20 mouse cellular contexts compared by ENCODE assay signal in the genomic region with DNA sequence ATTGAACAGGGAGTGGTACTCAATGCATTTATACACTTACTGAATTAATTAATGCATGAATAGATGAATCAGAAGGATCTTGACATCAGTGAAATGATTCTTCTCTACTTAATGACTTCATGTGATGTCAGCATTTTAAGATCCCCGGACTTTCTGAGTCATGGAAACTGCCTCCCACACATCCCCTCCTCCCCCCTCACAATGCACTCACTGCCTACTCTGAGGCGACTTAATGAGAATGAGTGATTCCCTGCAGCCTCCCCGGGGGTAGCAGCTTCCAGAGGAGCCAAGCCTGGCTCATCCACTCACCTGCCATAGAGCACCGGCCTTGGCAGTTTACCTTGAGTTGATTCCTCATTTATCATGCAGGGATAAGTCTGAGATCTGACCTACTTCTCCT. TPM values are rescaled to one million over a fixed set of nuclear protein-coding genes. Genes with fewer than 3 reads are reported as not detected.
A peak's percentile ranks its signal among the peaks of the same experiment; 100 is the strongest.
DNase-seq lines count a peak whose midpoint lies in the region; ATAC-seq and TF ChIP-seq lines count a peak whose summit lies in the region.
"Had no signal": no experiment of that assay in that cellular context is flagged by ENCODE, and none has a peak within 500 bp of the region (broad histone marks: within the 10 kb centered on the region; RNA-seq: fewer than 3 reads in every experiment).

No protein-coding gene starts in this region.

- 29% methylated on average over 4 of the region's 4 CpGs for WGBS in hindbrain, postnatal 0 days
- whole genome bisulfite sequencing in hindbrain, embryonic 14.5 days = 28% methylated on average over 4 of the region's 4 CpGs
- WGBS in small intestine, adult 2 months = 50% methylated on average over 4 of the region's 4 CpGs

- no peaks in the 10 kb centered on the region for H3K36me3 ChIP-seq in hindbrain, postnatal 0 days (ENCODE audit: insufficient read depth, low read length)
- H3K36me3 ChIP-seq in hindbrain, embryonic 14.5 days (replicated peaks; ENCODE audit: control insufficient read depth, insufficient read depth) = no peaks in the 10 kb centered on the region
- H3K36me3 ChIP-seq in small intestine, adult 2 months (ENCODE audit: control insufficient read depth, insufficient read depth, low read length) = no peaks in the 10 kb centered on the region
- H3K36me3 ChIP-seq: heart, embryonic 15.5 days; midbrain, embryonic 10.5 days had no signal

- H3K4me3 ChIP-seq in hindbrain, postnatal 0 days (ENCODE audit: low read length) = no peak overlapping the region
- H3K4me3 ChIP-seq in hindbrain, embryonic 14.5 days (replicated peaks; ENCODE audit: low read length) = no peak overlapping the region
- H3K4me3 ChIP-seq in small intestine, adult 2 months (ENCODE audit: low read depth, low read length) = no peak overlapping the region
- H3K4me3 ChIP-seq: gastrocnemius, adult 2 months; heart, embryonic 15.5 days; midbrain, embryonic 10.5 days had no signal

- H3K4me2 ChIP-seq in hindbrain, postnatal 0 days (ENCODE audit: low read depth, low read length) = no peak overlapping the region
- no peak overlapping the region for H3K4me2 ChIP-seq in hindbrain, embryonic 14.5 days (replicated peaks)
- H3K4me2 ChIP-seq: heart, embryonic 15.5 days had no signal

- H3K27me3 ChIP-seq in hindbrain, postnatal 0 days (ENCODE audit: insufficient read depth, low read length) = no peaks in the 10 kb centered on the region
- no peaks in the 10 kb centered on the region for H3K27me3 ChIP-seq in hindbrain, embryonic 14.5 days (ENCODE audit: control insufficient read depth, insufficient read depth, low read length)
- H3K27me3 ChIP-seq in small intestine, adult 2 months (ENCODE audit: control insufficient read depth, insufficient read depth, low read length) = no peaks in the 10 kb centered on the region
- H3K27me3 ChIP-seq: CH12.LX; heart, embryonic 15.5 days had no signal

- 0 out of 2 replicates have a peak, but pooled peaks have one; percentile 10 for ATAC-seq in hindbrain, postnatal 0 days
- no peak for ATAC-seq in hindbrain, embryonic 14.5 days (ENCODE audit: low FRiP score)
- ATAC-seq: activated CD4-positive, CD25-positive, alpha-beta regulatory T cell, adult 4 months; forebrain, embryonic 16.5 days; hindbrain, embryonic 16.5 days had no signal

- no peaks in the 10 kb centered on the region for H3K4me1 ChIP-seq in hindbrain, postnatal 0 days (ENCODE audit: insufficient read depth, low read length)
- H3K4me1 ChIP-seq in hindbrain, embryonic 14.5 days (replicated peaks; ENCODE audit: control insufficient read depth, insufficient read depth, low read length) = no peaks in the 10 kb centered on the region
- H3K4me1 ChIP-seq in small intestine, adult 2 months (ENCODE audit: control insufficient read depth, insufficient read depth, insufficient read length, low read length) = peaks cover 13% of the 10 kb centered on the region

- no peak for TF ChIP-seq POLR2A in small intestine, adult 2 months (IDR thresholded peaks at IDR 0.05; ENCODE audit: low read depth, low read length)

- no peak for TF ChIP-seq CTCF in hindbrain, postnatal 0 days (IDR thresholded peaks at IDR 0.05; ENCODE audit: low read depth)
- no peak for TF ChIP-seq CTCF in small intestine, adult 2 months (IDR thresholded peaks at IDR 0.05; ENCODE audit: extremely low read depth, insufficient read length, insufficient replicate concordance, low read depth, low read length)

- H3K27ac ChIP-seq in hindbrain, postnatal 0 days = no peak overlapping the region
- no peak overlapping the region for H3K27ac ChIP-seq in hindbrain, embryonic 14.5 days
- H3K27ac ChIP-seq in small intestine, adult 2 months (ENCODE audit: insufficient read depth, low read depth, low read length) = peak overlapping the region; percentile 24; the same call in 1 of the 2 replicates
- H3K27ac ChIP-seq: gastrocnemius, adult 2 months; heart, embryonic 15.5 days; liver, embryonic 14.5 days; macrophage; midbrain, embryonic 10.5 days had no signal

- no peak for DNase-seq in hindbrain, postnatal 0 days (ENCODE audit: low spot score)
- DNase-seq in hindbrain, embryonic 14.5 days (ENCODE audit: low spot score) = no peak
- DNase-seq in MN1 (ENCODE audit: low spot score) = peak; percentile 49
- DNase-seq in adrenal gland, postnatal 14 days = peak; percentile 59
- DNase-seq in T-cell, adult 2 months (ENCODE audit: low spot score) = no peak
- no peak for DNase-seq in left cerebral cortex, adult 11 months (ENCODE audit: low spot score)
- DNase-seq: cerebellum, adult 11 months; embryo, embryonic 11 days; gastrocnemius, adult 2 months; heart, postnatal 4 days; thymus, adult 2 months had no signal

- no peak overlapping the region for H3K9ac ChIP-seq in hindbrain, postnatal 0 days (replicated peaks; ENCODE audit: low read length)
- no peak overlapping the region for H3K9ac ChIP-seq in hindbrain, embryonic 14.5 days
- H3K9ac ChIP-seq: heart, embryonic 15.5 days; liver, embryonic 14.5 days had no signal

- no peaks in the 10 kb centered on the region for H3K9me3 ChIP-seq in hindbrain, postnatal 0 days (ENCODE audit: low read length)
- no peaks in the 10 kb centered on the region for H3K9me3 ChIP-seq in hindbrain, embryonic 14.5 days (ENCODE audit: control insufficient read depth, low read length)
- H3K9me3 ChIP-seq: heart, embryonic 15.5 days; midbrain, embryonic 10.5 days had no signal

RNA-seq across cellular contexts. Expression of a gene that starts 27.9 kb away (rescaled TPM):
- 13.1 and 18.4 TPM in 2 replicates for total RNA-seq in hindbrain, postnatal 0 days (2014; rRNA removed)
- polyA plus RNA-seq in hindbrain, postnatal 0 days (2015; fragmentation: Nextera tagmentation; extraction: Ambion mirVana) = 12.8 and 15.2 TPM in 2 replicates
- 15.4 and 17.8 TPM in 2 replicates for polyA plus RNA-seq in hindbrain, embryonic 14.5 days (2014; fragmentation: Nextera tagmentation; extraction: Ambion mirVana)
- total RNA-seq in adrenal gland, postnatal 14 days (2021) = 19.1 and 20.8 TPM in 2 replicates
- 16.3 and 26.8 TPM in 2 replicates for polyA plus RNA-seq in small intestine, adult 2 months (2012; rRNA removed)

RNA-seq across cellular contexts. Expression of a gene that starts 46.0 kb away (rescaled TPM):
- total RNA-seq in hindbrain, postnatal 0 days (2014; rRNA removed) = 98.8 and 120 TPM in 2 replicates
- 177 and 180 TPM in 2 replicates for polyA plus RNA-seq in hindbrain, postnatal 0 days (2015; fragmentation: Nextera tagmentation; extraction: Ambion mirVana)
- polyA plus RNA-seq in hindbrain, embryonic 14.5 days (2014; fragmentation: Nextera tagmentation; extraction: Ambion mirVana) = 163 and 182 TPM in 2 replicates
- total RNA-seq in adrenal gland, postnatal 14 days (2021) = 183 and 207 TPM in 2 replicates
- polyA plus RNA-seq in small intestine, adult 2 months (2012; rRNA removed) = 146 and 242 TPM in 2 replicates

RNA-seq across cellular contexts. Expression of a gene that starts 57.3 kb away (rescaled TPM):
- 61.0 and 101 TPM in 2 replicates for total RNA-seq in hindbrain, postnatal 0 days (2014; rRNA removed)
- polyA plus RNA-seq in hindbrain, postnatal 0 days (2015; fragmentation: Nextera tagmentation; extraction: Ambion mirVana) = 258 and 271 TPM in 2 replicates
- 215 and 261 TPM in 2 replicates for polyA plus RNA-seq in hindbrain, embryonic 14.5 days (2014; fragmentation: Nextera tagmentation; extraction: Ambion mirVana)
- total RNA-seq in adrenal gland, postnatal 14 days (2021) = 291 and 304 TPM in 2 replicates
- 9.6 and 10.2 TPM in 2 replicates for polyA plus RNA-seq in small intestine, adult 2 months (2012; rRNA removed)

Comparison
In these comparisons a context has a peak if more than half of its experiments do, and no peak if none do; other contexts are left out.
1. DNase-seq: peak in MN1 (single experiment) and adrenal gland, postnatal 14 days (single experiment); none in hindbrain, postnatal 0 days (single experiment), hindbrain, embryonic 14.5 days (single experiment), T-cell, adult 2 months (single experiment) and left cerebral cortex, adult 11 months (single experiment).
2. RNA of a gene that starts 57.3 kb away (polyA plus RNA-seq): 215 to 261 TPM in hindbrain, embryonic 14.5 days and 258 to 271 TPM in hindbrain, postnatal 0 days; 9.6 to 10.2 TPM in small intestine, adult 2 months; every median in the first group is over 10 times any median in the second.